Mouse (Mus musculus) urinary bladder, postnatal 25 days (tissue): ENCODE measurements around the gene Hoxb3.

Experiments
- DNase-seq: peaks from one replicate; pipeline ENCODE4 v3.0.0; 2022; ENCODE audit warnings: low spot score

Gene Hoxb3

DNA sequence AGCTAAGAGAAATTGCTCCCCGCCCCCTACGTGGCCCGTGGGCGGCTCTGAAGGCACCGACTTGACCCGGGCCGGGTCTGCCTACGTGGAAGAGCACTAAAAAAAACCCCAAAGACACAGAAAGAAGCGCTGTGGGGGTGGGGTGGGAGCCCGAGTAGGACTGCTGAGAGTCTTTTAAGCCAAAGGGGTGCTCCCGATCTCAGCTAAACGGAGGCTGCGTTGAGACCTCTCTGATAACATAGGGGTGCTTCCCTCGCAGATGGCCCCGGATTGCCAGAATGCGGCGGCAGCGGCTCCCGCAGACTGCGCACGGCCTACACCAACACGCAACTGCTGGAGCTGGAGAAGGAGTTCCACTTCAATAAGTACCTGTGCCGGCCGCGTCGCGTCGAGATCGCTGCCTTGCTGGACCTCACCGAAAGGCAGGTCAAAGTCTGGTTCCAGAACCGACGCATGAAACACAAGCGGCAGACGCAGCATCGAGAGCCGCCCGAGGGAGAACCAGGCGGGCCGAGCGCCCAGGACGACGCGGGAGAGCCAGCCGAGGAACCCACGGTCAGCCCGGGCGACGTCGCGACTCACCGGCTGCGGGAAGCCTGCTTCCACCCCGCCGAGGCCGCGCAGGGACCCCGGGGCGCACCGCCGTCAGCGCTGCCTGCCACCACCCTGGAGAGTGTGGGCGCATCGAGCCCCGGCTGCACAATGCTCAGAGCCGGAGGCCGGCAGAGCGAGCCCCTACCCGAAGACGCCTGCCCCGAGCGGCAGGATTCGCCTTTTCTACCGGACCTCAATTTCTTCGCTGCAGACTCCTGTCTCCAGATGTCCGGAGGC lies 29.8 kb downstream of the Hoxb3 start:
- peak; percentile 42 for DNase-seq

GRCm38 (mm10) chr11:96353522-96353841 lies 30.4 kb downstream of the Hoxb3 start:
- DNase-seq = no peak

GRCm38 (mm10) chr11:96353939-96354338 lies 30.8 kb downstream of the Hoxb3 start:
- DNase-seq = peak; percentile 28

GRCm38 (mm10) chr11:96354376-96354775 lies 31.2 kb downstream of the Hoxb3 start:
- peak; percentile 56 for DNase-seq

- DNase-seq = no peak
Measured at GRCm38 (mm10) chr11:96354801-96355311, 31.7 kb downstream of the Hoxb3 start.

DNA sequence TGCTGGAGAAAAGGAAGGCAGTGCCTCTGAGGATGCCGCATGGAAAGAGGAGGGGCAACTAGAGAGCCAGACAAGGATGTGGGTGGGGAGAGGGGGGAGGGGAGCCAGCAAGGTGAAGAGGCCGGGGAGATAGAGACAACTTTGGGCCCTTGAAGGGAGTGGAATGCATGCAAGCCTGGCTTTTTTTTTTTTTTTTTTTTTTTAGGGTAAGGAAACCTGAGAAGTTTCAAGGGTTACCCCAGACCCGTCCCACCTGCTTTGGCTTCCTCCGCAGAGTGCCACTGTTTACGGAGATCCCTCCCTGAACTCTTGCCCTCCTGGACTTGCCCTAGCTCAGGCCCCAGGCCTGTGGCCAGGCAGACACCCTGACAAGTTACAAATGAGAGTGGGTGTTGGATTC lies 40.7 kb downstream of the Hoxb3 start:
- DNase-seq = no peak

- no peak for DNase-seq
Measured at GRCm38 (mm10) chr11:96365441-96366091, 42.4 kb downstream of the Hoxb3 start, which contains the start of gene Hoxb1. Hoxb1 (plus strand) TSS chr11:96365752.

DNA sequence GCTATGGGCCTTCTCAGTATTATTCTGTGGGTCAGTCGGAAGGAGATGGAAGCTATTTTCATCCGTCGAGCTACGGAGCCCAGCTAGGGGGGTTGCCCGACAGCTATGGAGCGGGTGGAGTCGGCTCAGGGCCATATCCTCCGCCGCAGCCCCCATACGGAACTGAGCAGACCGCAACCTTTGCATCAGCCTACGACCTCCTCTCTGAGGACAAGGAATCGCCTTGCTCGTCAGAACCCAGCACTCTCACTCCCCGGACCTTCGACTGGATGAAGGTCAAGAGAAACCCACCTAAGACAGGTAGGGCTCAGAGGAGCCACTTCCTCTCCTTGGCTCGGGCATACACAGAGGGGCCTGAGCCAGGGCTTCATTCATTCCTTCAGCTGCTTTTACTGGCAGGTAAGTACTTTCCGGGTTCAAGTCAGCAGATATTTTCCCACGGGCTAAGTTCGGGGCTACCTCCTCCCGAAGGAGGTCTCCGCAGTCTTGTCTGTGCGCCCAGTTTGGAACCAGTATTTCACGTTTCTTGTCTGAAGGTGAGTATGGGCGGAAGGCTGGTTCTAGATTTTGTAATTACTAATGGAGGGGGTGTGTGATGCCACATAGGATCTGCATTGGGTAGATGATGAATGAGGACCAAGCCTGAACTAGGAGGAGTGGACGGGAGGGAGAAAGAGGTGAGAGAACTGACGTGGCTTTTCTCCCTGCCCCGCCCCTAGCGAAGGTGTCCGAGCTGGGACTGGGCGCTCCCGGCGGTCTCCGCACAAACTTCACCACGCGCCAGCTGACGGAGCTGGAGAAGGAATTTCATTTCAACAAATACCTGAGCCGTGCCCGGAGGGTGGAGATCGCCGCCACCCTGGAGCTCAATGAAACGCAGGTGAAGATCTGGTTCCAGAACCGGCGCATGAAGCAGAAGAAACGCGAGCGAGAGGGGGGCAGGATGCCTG lies 43.2 kb downstream of the Hoxb3 start:
- no peak for DNase-seq

- DNase-seq = no peak
Measured at GRCm38 (mm10) chr11:96367141-96367540, 44.0 kb downstream of the Hoxb3 start.

- no peak for DNase-seq
Measured at GRCm38 (mm10) chr11:96368686-96369085, 45.6 kb downstream of the Hoxb3 start.

DNA sequence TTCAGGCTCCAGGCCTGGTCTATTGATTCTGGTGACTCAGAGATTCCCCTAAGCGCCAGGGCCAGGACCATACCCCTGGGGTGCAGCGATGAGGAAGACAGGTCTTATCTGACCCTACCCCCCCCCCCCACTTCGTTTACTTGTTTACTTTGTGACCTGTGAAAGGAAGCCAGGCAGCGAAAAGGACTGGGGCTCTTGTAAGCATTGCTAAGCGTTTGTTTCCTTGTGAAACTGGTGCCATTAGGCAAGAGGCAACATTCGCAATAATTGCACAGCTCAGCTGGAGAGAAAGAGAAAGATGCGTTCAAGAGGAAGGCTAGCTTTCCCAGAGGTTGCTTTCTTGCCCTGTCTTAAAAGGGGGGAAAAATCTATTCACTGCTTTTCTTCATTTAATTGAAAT lies 46.0 kb downstream of the Hoxb3 start:
- DNase-seq = no peak

DNA sequence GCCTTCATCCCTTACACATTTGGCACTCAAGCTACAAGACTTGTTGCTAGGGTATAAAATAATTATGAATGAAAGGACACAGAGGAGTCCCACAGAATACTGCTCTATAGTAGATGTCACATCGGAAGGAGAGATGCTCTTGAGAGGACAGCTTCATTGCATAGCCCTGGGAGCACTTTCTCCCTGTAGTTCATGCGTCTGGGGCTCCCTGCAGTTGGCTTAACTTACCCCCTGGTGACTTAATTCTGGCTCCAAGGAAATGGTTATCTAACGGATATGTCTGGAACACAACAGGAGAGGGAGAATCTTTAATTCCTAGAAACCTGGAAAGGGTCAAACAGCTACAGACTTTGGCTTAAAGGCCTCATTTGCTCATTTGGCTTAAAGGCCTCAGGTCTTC lies 48.6 kb downstream of the Hoxb3 start:
- no peak for DNase-seq

- DNase-seq = no peak
Measured at GRCm38 (mm10) chr11:96372519-96372918, 49.4 kb downstream of the Hoxb3 start.

DNA sequence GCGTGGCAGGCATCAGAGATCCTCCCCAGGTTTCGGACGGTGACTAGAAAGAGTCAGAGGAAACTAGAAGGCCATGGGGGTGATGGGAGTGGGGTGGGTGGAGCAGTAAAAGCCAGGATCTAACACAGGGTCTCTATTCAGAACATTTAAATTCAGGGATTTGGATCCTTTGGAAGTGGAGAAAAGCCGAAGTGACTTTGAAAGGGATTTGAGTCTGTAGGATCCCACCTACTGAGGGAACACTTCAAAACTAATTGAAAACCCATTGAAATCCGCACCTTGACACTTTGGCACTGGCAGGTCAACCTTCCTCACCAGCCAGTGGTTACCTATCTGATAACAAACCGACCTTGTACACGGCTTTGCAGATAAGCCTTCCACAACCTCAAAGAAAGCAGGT lies 51.7 kb downstream of the Hoxb3 start:
- no peak for DNase-seq

GRCm38 (mm10) chr11:96383381-96383780 lies 60.3 kb downstream of the Hoxb3 start:
- DNase-seq = no peak

GRCm38 (mm10) chr11:96387635-96388034 lies 64.5 kb downstream of the Hoxb3 start:
- DNase-seq = no peak

GRCm38 (mm10) chr11:96396772-96397626 lies 73.9 kb downstream of the Hoxb3 start:
- no peak for DNase-seq
